Mouse (Mus musculus): ENCODE data around the gene Rmi2. TPM values are rescaled to one million over a fixed set of nuclear protein-coding genes. Genes with fewer than 3 reads are reported as not detected.

Gene Rmi2
- polyA plus RNA-seq, 1 experiment from 2014 or later, result 3.9 TPM

- Histone ChIP-seq H3K4me2 (no peak overlapping the region), H3K36me3 (no peaks in the 10 kb centered on the region), H3K9me3 (no peaks in the 10 kb centered on the region), H3K9ac (no peak overlapping the region), H3K27me3 (no peaks in the 10 kb centered on the region), H3K27ac (no peak overlapping the region), H3K4me1 (0 out of 2 replicates have a peak, but pooled peaks cover 5% of the 10 kb centered on the region), H3K4me3 (no peak overlapping the region)
- 79% methylated on average over 7 of the region's 7 CpGs for WGBS
- ATAC-seq (ENCODE audit: insufficient number of reproducible peaks, insufficient read depth, low FRiP score, low TSS enrichment, low read depth), result no peak
These were observed 6.9 kb upstream of the Rmi2 start for GRCm38 (mm10) chr16:10827766-10828460.

- Histone ChIP-seq H3K36me3 (no peaks in the 10 kb centered on the region), H3K27ac (no peak overlapping the region), H3K9ac (no peak overlapping the region), H3K4me2 (no peak overlapping the region), H3K4me3 (no peak overlapping the region), H3K4me1 (0 out of 2 replicates have a peak, but pooled peaks cover 5% of the 10 kb centered on the region), H3K27me3 (peaks cover under 1% of the 10 kb centered on the region; the same call in 1 of the 2 replicates), H3K9me3 (no peaks in the 10 kb centered on the region)
- WGBS, result 68% methylated on average over 4 of the region's 4 CpGs
- ATAC-seq (ENCODE audit: insufficient number of reproducible peaks, insufficient read depth, low FRiP score, low TSS enrichment, low read depth), result no peak
These were observed 6.4 kb upstream of the Rmi2 start for GRCm38 (mm10) chr16:10828461-10828805.

GRCm38 (mm10) chr16:10834542-10834910 is 333 bp upstream of the Rmi2 start:
- ATAC-seq (ENCODE audit: insufficient number of reproducible peaks, insufficient read depth, low FRiP score, low TSS enrichment, low read depth), result no peak
- WGBS, result 8% methylated on average over 12 of the region's 12 CpGs
- Histone ChIP-seq H3K9me3 (no peaks in the 10 kb centered on the region), H3K36me3 (no peaks in the 10 kb centered on the region), H3K27ac (0 out of 2 replicates have a peak overlapping the region, but pooled peaks have one; percentile 89), H3K4me1 (peaks cover 42% of the 10 kb centered on the region), H3K4me2 (peak overlapping the region; percentile 95), H3K4me3 (peak overlapping the region; percentile 83), H3K27me3 (peaks cover 5% of the 10 kb centered on the region; the same call in 1 of the 2 replicates), H3K9ac (peak overlapping the region; percentile 84)

GRCm38 (mm10) chr16:10836388-10836787 is 1.5 kb downstream of the Rmi2 start:
- H3K9ac ChIP-seq, result no peak overlapping the region
- no peaks in the 10 kb centered on the region for H3K36me3 ChIP-seq
- 91% methylated on average over 3 of the region's 3 CpGs for WGBS
- H3K9me3 ChIP-seq, result no peaks in the 10 kb centered on the region
- no peak overlapping the region for H3K4me2 ChIP-seq
- ATAC-seq (ENCODE audit: insufficient number of reproducible peaks, insufficient read depth, low FRiP score, low TSS enrichment, low read depth), result no peak
- no peak overlapping the region for H3K27ac ChIP-seq
- H3K4me3 ChIP-seq, result no peak overlapping the region
- H3K4me1 ChIP-seq, result peaks cover 47% of the 10 kb centered on the region
- H3K27me3 ChIP-seq, result peaks cover 5% of the 10 kb centered on the region; the same call in 1 of the 2 replicates

GRCm38 (mm10) chr16:10837250-10837649 is 2.4 kb downstream of the Rmi2 start:
- no peak overlapping the region for H3K27ac ChIP-seq
- H3K9me3 ChIP-seq, result no peaks in the 10 kb centered on the region
- H3K4me2 ChIP-seq, result no peak overlapping the region
- peaks cover 5% of the 10 kb centered on the region; the same call in 1 of the 2 replicates for H3K27me3 ChIP-seq
- peaks cover 48% of the 10 kb centered on the region for H3K4me1 ChIP-seq
- no peak overlapping the region for H3K4me3 ChIP-seq
- no peak overlapping the region for H3K9ac ChIP-seq
- no peaks in the 10 kb centered on the region for H3K36me3 ChIP-seq
- ATAC-seq (ENCODE audit: insufficient number of reproducible peaks, insufficient read depth, low FRiP score, low TSS enrichment, low read depth), result no peak
- WGBS, result 91% methylated on average over 3 of the region's 3 CpGs

GRCm38 (mm10) chr16:10837903-10838302 is 3.0 kb downstream of the Rmi2 start:
- 86% methylated on average over 1 of the region's 1 CpGs for WGBS
- Histone ChIP-seq H3K9me3 (no peaks in the 10 kb centered on the region), H3K4me2 (peak overlapping the region; percentile 35), H3K27me3 (peaks cover 5% of the 10 kb centered on the region; the same call in 1 of the 2 replicates), H3K9ac (0 out of 2 replicates have a peak overlapping the region, but pooled peaks have one; percentile 28), H3K4me1 (peaks cover 55% of the 10 kb centered on the region), H3K27ac (peak overlapping the region; percentile 86), H3K4me3 (no peak overlapping the region), H3K36me3 (no peaks in the 10 kb centered on the region)
- ATAC-seq (ENCODE audit: insufficient number of reproducible peaks, insufficient read depth, low FRiP score, low TSS enrichment, low read depth), result no peak

GRCm38 (mm10) chr16:10838487-10839245 is 3.8 kb downstream of the Rmi2 start:
- no peak overlapping the region for H3K4me3 ChIP-seq
- peak; percentile 67 for ATAC-seq (ENCODE audit: insufficient number of reproducible peaks, insufficient read depth, low FRiP score, low TSS enrichment, low read depth)
- whole genome bisulfite sequencing, result 16% methylated on average over 10 of the region's 10 CpGs
- no peaks in the 10 kb centered on the region for H3K36me3 ChIP-seq
- H3K9ac ChIP-seq, result 0 out of 2 replicates have a peak overlapping the region, but pooled peaks have one; percentile 28
- peak overlapping the region; percentile 35 for H3K4me2 ChIP-seq
- H3K27me3 ChIP-seq, result peaks cover 3% of the 10 kb centered on the region; the same call in 1 of the 2 replicates
- H3K27ac ChIP-seq, result peak overlapping the region; percentile 86
- H3K4me1 ChIP-seq, result peaks cover 61% of the 10 kb centered on the region
- no peaks in the 10 kb centered on the region for H3K9me3 ChIP-seq

GRCm38 (mm10) chr16:10840018-10840417 is 5.2 kb downstream of the Rmi2 start:
- peaks cover 68% of the 10 kb centered on the region for H3K4me1 ChIP-seq
- WGBS, result 63% methylated on average over 5 of the region's 14 CpGs
- ATAC-seq (ENCODE audit: insufficient number of reproducible peaks, insufficient read depth, low FRiP score, low TSS enrichment, low read depth), result no peak

GRCm38 (mm10) chr16:10842282-10842855 is 7.5 kb downstream of the Rmi2 start:
- no peak overlapping the region for H3K4me3 ChIP-seq
- no peak overlapping the region for H3K9ac ChIP-seq
- H3K9me3 ChIP-seq, result no peaks in the 10 kb centered on the region
- H3K4me2 ChIP-seq, result no peak overlapping the region
- H3K36me3 ChIP-seq, result no peaks in the 10 kb centered on the region
- H3K4me1 ChIP-seq, result peaks cover 55% of the 10 kb centered on the region
- no peak overlapping the region for H3K27ac ChIP-seq
- H3K27me3 ChIP-seq, result no peaks in the 10 kb centered on the region
- WGBS, result 67% methylated on average over 4 of the region's 4 CpGs
- no peak for ATAC-seq (ENCODE audit: insufficient number of reproducible peaks, insufficient read depth, low FRiP score, low TSS enrichment, low read depth)

More at GRCm38 (mm10) chr16:10840018-10840417, 5.2 kb downstream of the Rmi2 start:
- H3K36me3 ChIP-seq, result no peaks in the 10 kb centered on the region
- H3K9ac ChIP-seq, result no peak overlapping the region
- no peak overlapping the region for H3K4me2 ChIP-seq
- H3K9me3 ChIP-seq, result no peaks in the 10 kb centered on the region
- no peaks in the 10 kb centered on the region for H3K27me3 ChIP-seq
- no peak overlapping the region for H3K4me3 ChIP-seq
- H3K27ac ChIP-seq, result no peak overlapping the region

- Histone ChIP-seq H3K27me3 (no peaks in the 10 kb centered on the region), H3K9me3 (no peaks in the 10 kb centered on the region), H3K4me1 (peaks cover 51% of the 10 kb centered on the region), H3K4me3 (peak overlapping the region; percentile 21), H3K9ac (peak overlapping the region; percentile 57), H3K36me3 (no peaks in the 10 kb centered on the region), H3K4me2 (peak overlapping the region; percentile 57), H3K27ac (peak overlapping the region; percentile 83)
- WGBS, result 15% methylated on average over 18 of the region's 18 CpGs
- no peak for ATAC-seq (ENCODE audit: insufficient number of reproducible peaks, insufficient read depth, low FRiP score, low TSS enrichment, low read depth)
These were observed 8.8 kb downstream of the Rmi2 start for GRCm38 (mm10) chr16:10843486-10844318.

- H3K4me3 ChIP-seq, result 0 out of 2 replicates have a peak overlapping the region, but pooled peaks have one; percentile 21
- peak overlapping the region; percentile 57 for H3K4me2 ChIP-seq
- H3K9me3 ChIP-seq, result no peaks in the 10 kb centered on the region
- peaks cover 52% of the 10 kb centered on the region for H3K4me1 ChIP-seq
- 47% methylated on average over 6 of the region's 6 CpGs for WGBS
- H3K9ac ChIP-seq, result no peak overlapping the region
- H3K36me3 ChIP-seq, result no peaks in the 10 kb centered on the region
- peak overlapping the region; percentile 83 for H3K27ac ChIP-seq
- no peak for ATAC-seq (ENCODE audit: insufficient number of reproducible peaks, insufficient read depth, low FRiP score, low TSS enrichment, low read depth)
- no peaks in the 10 kb centered on the region for H3K27me3 ChIP-seq
These were observed 9.4 kb downstream of the Rmi2 start for GRCm38 (mm10) chr16:10844319-10844670.
